Mouse (Mus musculus): ENCODE data around the gene Cenpp. TPM values are rescaled to one million over a fixed set of nuclear protein-coding genes. Genes with fewer than 3 reads are reported as not detected.

Cenpp gene
- polyA plus RNA-seq, 1 experiment, result 2.5 TPM

GRCm38 (mm10) chr13:49642650-49643049 is 9.9 kb downstream of the Cenpp start:
- no peak for DNase-seq
- Histone ChIP-seq H3K27ac (ENCODE audit: control insufficient read depth, insufficient read depth, low read length) (no peak overlapping the region), H3K27me3 (ENCODE audit: control insufficient read depth, insufficient read depth, low read length) (no peaks in the 10 kb centered on the region), H3K36me3 (ENCODE audit: control insufficient read depth, insufficient read depth, low read length) (no peaks in the 10 kb centered on the region; the same call in 1 of the 2 replicates), H3K4me3 (ENCODE audit: control insufficient read depth, insufficient read depth, low read length) (no peak overlapping the region), H3K4me1 (replicated peaks; ENCODE audit: control insufficient read depth, insufficient read depth, low read length) (no peaks in the 10 kb centered on the region)
- TF ChIP-seq POLR2A (IDR thresholded peaks at IDR 0.05; ENCODE audit: control insufficient read depth, extremely low read depth, insufficient read depth, low read length, poor library complexity) (no peak), CTCF (IDR thresholded peaks at IDR 0.05; ENCODE audit: borderline replicate concordance, control insufficient read depth, extremely low read depth, insufficient read depth, low read length, poor library complexity) (no peak)
- 95% methylated on average over 6 of the region's 6 CpGs for WGBS

GRCm38 (mm10) chr13:49639965-49640364 is 12.6 kb downstream of the Cenpp start:
- TF ChIP-seq POLR2A (IDR thresholded peaks at IDR 0.05; ENCODE audit: control insufficient read depth, extremely low read depth, insufficient read depth, low read length, poor library complexity), result no peak
- TF ChIP-seq CTCF (IDR thresholded peaks at IDR 0.05; ENCODE audit: borderline replicate concordance, control insufficient read depth, extremely low read depth, insufficient read depth, low read length, poor library complexity), result no peak
- H3K4me3 ChIP-seq (ENCODE audit: control insufficient read depth, insufficient read depth, low read length), result no peak overlapping the region
- H3K27ac ChIP-seq (ENCODE audit: control insufficient read depth, insufficient read depth, low read length), result no peak overlapping the region
- no peaks in the 10 kb centered on the region for H3K27me3 ChIP-seq (ENCODE audit: control insufficient read depth, insufficient read depth, low read length)
- no peaks in the 10 kb centered on the region; the same call in 1 of the 2 replicates for H3K36me3 ChIP-seq (ENCODE audit: control insufficient read depth, insufficient read depth, low read length)
- 97% methylated on average over 2 of the region's 2 CpGs for WGBS
- DNase-seq, result no peak
- H3K4me1 ChIP-seq (replicated peaks; ENCODE audit: control insufficient read depth, insufficient read depth, low read length), result no peaks in the 10 kb centered on the region

- no peaks in the 10 kb centered on the region for H3K4me1 ChIP-seq (replicated peaks; ENCODE audit: control insufficient read depth, insufficient read depth, low read length)
- 100% methylated on average over 2 of the region's 2 CpGs for WGBS
- DNase-seq, result no peak
- H3K27ac ChIP-seq (ENCODE audit: control insufficient read depth, insufficient read depth, low read length), result no peak overlapping the region
- TF ChIP-seq CTCF (IDR thresholded peaks at IDR 0.05; ENCODE audit: borderline replicate concordance, control insufficient read depth, extremely low read depth, insufficient read depth, low read length, poor library complexity), result no peak
- TF ChIP-seq POLR2A (IDR thresholded peaks at IDR 0.05; ENCODE audit: control insufficient read depth, extremely low read depth, insufficient read depth, low read length, poor library complexity), result no peak
- no peaks in the 10 kb centered on the region for H3K36me3 ChIP-seq (ENCODE audit: control insufficient read depth, insufficient read depth, low read length)
- no peak overlapping the region for H3K4me3 ChIP-seq (ENCODE audit: control insufficient read depth, insufficient read depth, low read length)
- no peaks in the 10 kb centered on the region for H3K27me3 ChIP-seq (ENCODE audit: control insufficient read depth, insufficient read depth, low read length)
Measured at GRCm38 (mm10) chr13:49629076-49629475, 23.5 kb downstream of the Cenpp start.

GRCm38 (mm10) chr13:49628167-49628566 is 24.4 kb downstream of the Cenpp start:
- Histone ChIP-seq H3K27me3 (ENCODE audit: control insufficient read depth, insufficient read depth, low read length) (no peaks in the 10 kb centered on the region), H3K27ac (ENCODE audit: control insufficient read depth, insufficient read depth, low read length) (no peak overlapping the region), H3K4me1 (replicated peaks; ENCODE audit: control insufficient read depth, insufficient read depth, low read length) (no peaks in the 10 kb centered on the region), H3K4me3 (ENCODE audit: control insufficient read depth, insufficient read depth, low read length) (no peak overlapping the region), H3K36me3 (ENCODE audit: control insufficient read depth, insufficient read depth, low read length) (no peaks in the 10 kb centered on the region)
- DNase-seq, result no peak
- TF ChIP-seq POLR2A (IDR thresholded peaks at IDR 0.05; ENCODE audit: control insufficient read depth, extremely low read depth, insufficient read depth, low read length, poor library complexity) (no peak), CTCF (IDR thresholded peaks at IDR 0.05; ENCODE audit: borderline replicate concordance, control insufficient read depth, extremely low read depth, insufficient read depth, low read length, poor library complexity) (no peak)

GRCm38 (mm10) chr13:49623216-49623615 is 29.4 kb downstream of the Cenpp start:
- Histone ChIP-seq H3K4me3 (ENCODE audit: control insufficient read depth, insufficient read depth, low read length) (no peak overlapping the region), H3K36me3 (ENCODE audit: control insufficient read depth, insufficient read depth, low read length) (no peaks in the 10 kb centered on the region), H3K4me1 (replicated peaks; ENCODE audit: control insufficient read depth, insufficient read depth, low read length) (no peaks in the 10 kb centered on the region), H3K27ac (ENCODE audit: control insufficient read depth, insufficient read depth, low read length) (no peak overlapping the region), H3K27me3 (ENCODE audit: control insufficient read depth, insufficient read depth, low read length) (no peaks in the 10 kb centered on the region)
- DNase-seq, result no peak
- TF ChIP-seq CTCF (IDR thresholded peaks at IDR 0.05; ENCODE audit: borderline replicate concordance, control insufficient read depth, extremely low read depth, insufficient read depth, low read length, poor library complexity), result no peak
- TF ChIP-seq POLR2A (IDR thresholded peaks at IDR 0.05; ENCODE audit: control insufficient read depth, extremely low read depth, insufficient read depth, low read length, poor library complexity), result no peak
- 91% methylated on average over 1 of the region's 1 CpGs for WGBS

- TF ChIP-seq CTCF (IDR thresholded peaks at IDR 0.05; ENCODE audit: borderline replicate concordance, control insufficient read depth, extremely low read depth, insufficient read depth, low read length, poor library complexity) (no peak), POLR2A (IDR thresholded peaks at IDR 0.05; ENCODE audit: control insufficient read depth, extremely low read depth, insufficient read depth, low read length, poor library complexity) (no peak)
- H3K27me3 ChIP-seq (ENCODE audit: control insufficient read depth, insufficient read depth, low read length), result no peaks in the 10 kb centered on the region
- H3K27ac ChIP-seq (ENCODE audit: control insufficient read depth, insufficient read depth, low read length), result no peak overlapping the region
- no peak for DNase-seq
- H3K36me3 ChIP-seq (ENCODE audit: control insufficient read depth, insufficient read depth, low read length), result no peaks in the 10 kb centered on the region
- H3K4me1 ChIP-seq (replicated peaks; ENCODE audit: control insufficient read depth, insufficient read depth, low read length), result no peaks in the 10 kb centered on the region
- no peak overlapping the region for H3K4me3 ChIP-seq (ENCODE audit: control insufficient read depth, insufficient read depth, low read length)
Measured at GRCm38 (mm10) chr13:49618365-49618764, 34.2 kb downstream of the Cenpp start.

- Histone ChIP-seq H3K27ac (ENCODE audit: control insufficient read depth, insufficient read depth, low read length) (no peak overlapping the region), H3K36me3 (ENCODE audit: control insufficient read depth, insufficient read depth, low read length) (no peaks in the 10 kb centered on the region), H3K4me1 (replicated peaks; ENCODE audit: control insufficient read depth, insufficient read depth, low read length) (no peaks in the 10 kb centered on the region), H3K27me3 (ENCODE audit: control insufficient read depth, insufficient read depth, low read length) (no peaks in the 10 kb centered on the region), H3K4me3 (ENCODE audit: control insufficient read depth, insufficient read depth, low read length) (no peak overlapping the region)
- no peak for DNase-seq
- WGBS, result 96% methylated on average over 3 of the region's 3 CpGs
- TF ChIP-seq CTCF (IDR thresholded peaks at IDR 0.05; ENCODE audit: borderline replicate concordance, control insufficient read depth, extremely low read depth, insufficient read depth, low read length, poor library complexity), result no peak
- no peak for TF ChIP-seq POLR2A (IDR thresholded peaks at IDR 0.05; ENCODE audit: control insufficient read depth, extremely low read depth, insufficient read depth, low read length, poor library complexity)
Measured at GRCm38 (mm10) chr13:49617021-49617420, 35.6 kb downstream of the Cenpp start.
